Mouse (Mus musculus): Measurements from ENCODE around the gene Dda1. TPM values are rescaled to one million over a fixed set of nuclear protein-coding genes. Genes with fewer than 3 reads are reported as not detected.

Dda1 gene
- total and polyA plus RNA-seq, 3 experiments = 30.4 to 51.8 (median 31.8) TPM

GRCm38 (mm10) chr8:71505979-71506378, 37.0 kb downstream of the Dda1 start:
- Histone ChIP-seq H3K79me2 (replicated peaks; ENCODE audit: control insufficient read depth, insufficient read depth, low read length) (no peaks in the 10 kb centered on the region), H3K4me1 (ENCODE audit: control insufficient read depth, insufficient read depth, low read length) (peaks cover 2% of the 10 kb centered on the region; the same call in 1 of the 2 replicates), H3K36me3 (ENCODE audit: control insufficient read depth, insufficient read depth, low read length) (no peaks in the 10 kb centered on the region), H3K4me3 (no peak overlapping the region), H3K27ac (no peak overlapping the region), H3K27me3 (ENCODE audit: control insufficient read depth, insufficient read depth, low read length) (no peaks in the 10 kb centered on the region), H3K9ac (ENCODE audit: low read depth, low read length) (no peak overlapping the region)
- TF ChIP-seq POLR2A (IDR thresholded peaks at IDR 0.05; ENCODE audit: insufficient read depth, low read depth, low read length) = no peak
- TF ChIP-seq CTCF (IDR thresholded peaks at IDR 0.05) = no peak
- TF ChIP-seq EP300 (IDR thresholded peaks at IDR 0.05; ENCODE audit: insufficient read depth, low read depth, low read length) = no peak
- peak; percentile 61 to 74 for DNase-seq
- 44% methylated on average over 4 of the region's 4 CpGs for WGBS
- intact Hi-C loops (cut with DNase I) = no loop called here

- H3K4me1 ChIP-seq (ENCODE audit: control insufficient read depth, insufficient read depth, low read length) = peaks cover 2% of the 10 kb centered on the region; the same call in 1 of the 2 replicates
- H3K79me2 ChIP-seq (replicated peaks; ENCODE audit: control insufficient read depth, insufficient read depth, low read length) = no peaks in the 10 kb centered on the region
- peak; percentile 83 to 90 for DNase-seq
- no peaks in the 10 kb centered on the region for H3K36me3 ChIP-seq (ENCODE audit: control insufficient read depth, insufficient read depth, low read length)
- TF ChIP-seq CTCF (IDR thresholded peaks at IDR 0.05) (no peak), POLR2A (IDR thresholded peaks at IDR 0.05; ENCODE audit: insufficient read depth, low read depth, low read length) (no peak), EP300 (IDR thresholded peaks at IDR 0.05; ENCODE audit: insufficient read depth, low read depth, low read length) (no peak)
- intact Hi-C loops (cut with DNase I) = loop anchor here (1.0 kb wide), 1 partner anchor 10 kb away; no protein-coding TSS in a partner anchor
- H3K27me3 ChIP-seq (ENCODE audit: control insufficient read depth, insufficient read depth, low read length) = no peaks in the 10 kb centered on the region
- H3K27ac ChIP-seq = peak overlapping the region; percentile 45
- H3K9ac ChIP-seq (ENCODE audit: low read depth, low read length) = peak overlapping the region; percentile 42
- peak overlapping the region; percentile 53 for H3K4me3 ChIP-seq
- under 1% methylated on average over 61 of the region's 61 CpGs for WGBS
Observed at GRCm38 (mm10) chr8:71507589-71508104, 38.6 kb downstream of the Dda1 start.

- Histone ChIP-seq H3K4me3 (no peak overlapping the region), H3K4me1 (ENCODE audit: control insufficient read depth, insufficient read depth, low read length) (peaks cover 2% of the 10 kb centered on the region; the same call in 1 of the 2 replicates), H3K9ac (ENCODE audit: low read depth, low read length) (no peak overlapping the region), H3K36me3 (ENCODE audit: control insufficient read depth, insufficient read depth, low read length) (no peaks in the 10 kb centered on the region), H3K27ac (no peak overlapping the region), H3K79me2 (replicated peaks; ENCODE audit: control insufficient read depth, insufficient read depth, low read length) (no peaks in the 10 kb centered on the region), H3K27me3 (ENCODE audit: control insufficient read depth, insufficient read depth, low read length) (no peaks in the 10 kb centered on the region; the same call in 1 of the 2 replicates)
- TF ChIP-seq EP300 (IDR thresholded peaks at IDR 0.05; ENCODE audit: insufficient read depth, low read depth, low read length) (no peak), POLR2A (IDR thresholded peaks at IDR 0.05; ENCODE audit: insufficient read depth, low read depth, low read length) (no peak), CTCF (IDR thresholded peaks at IDR 0.05) (no peak)
- no peak for DNase-seq
- 70% methylated on average over 2 of the region's 2 CpGs for WGBS
- intact Hi-C loops (cut with DNase I) = no loop called here
Observed at GRCm38 (mm10) chr8:71509316-71509715, 40.3 kb downstream of the Dda1 start.

GRCm38 (mm10) chr8:71511644-71512043, 42.6 kb downstream of the Dda1 start, which contains the start of gene Plvap:
TSS of gene Plvap (minus strand) at chr8:71511752.
- intact Hi-C loops (cut with DNase I) = no loop called here
- H3K27ac ChIP-seq = no peak within 1 kb of the TSS
- H3K27me3 ChIP-seq (ENCODE audit: control insufficient read depth, insufficient read depth, low read length) = no peaks in the 10 kb centered on the region; the same call in 1 of the 2 replicates
- H3K79me2 ChIP-seq (replicated peaks; ENCODE audit: control insufficient read depth, insufficient read depth, low read length) = no peaks in the 10 kb centered on the region
- no peaks in the 10 kb centered on the region for H3K36me3 ChIP-seq (ENCODE audit: control insufficient read depth, insufficient read depth, low read length)
- H3K4me1 ChIP-seq (ENCODE audit: control insufficient read depth, insufficient read depth, low read length) = peaks cover 2% of the 10 kb centered on the region; the same call in 1 of the 2 replicates
- no peak within 1 kb of the TSS for H3K9ac ChIP-seq (ENCODE audit: low read depth, low read length)
- H3K4me3 ChIP-seq = no peak within 1 kb of the TSS
- no peak for TF ChIP-seq CTCF (IDR thresholded peaks at IDR 0.05)
- no peak for TF ChIP-seq EP300 (IDR thresholded peaks at IDR 0.05; ENCODE audit: insufficient read depth, low read depth, low read length)
- TF ChIP-seq POLR2A (IDR thresholded peaks at IDR 0.05; ENCODE audit: insufficient read depth, low read depth, low read length) = no peak
- peak in 1 of 2 experiments; percentile 31 for DNase-seq
- 24% methylated on average over 14 of the region's 14 CpGs for WGBS

- no peak for DNase-seq
- Histone ChIP-seq H3K4me1 (ENCODE audit: control insufficient read depth, insufficient read depth, low read length) (no peaks in the 10 kb centered on the region), H3K9ac (ENCODE audit: low read depth, low read length) (no peak overlapping the region), H3K27ac (no peak overlapping the region), H3K4me3 (no peak overlapping the region), H3K36me3 (ENCODE audit: control insufficient read depth, insufficient read depth, low read length) (no peaks in the 10 kb centered on the region), H3K27me3 (ENCODE audit: control insufficient read depth, insufficient read depth, low read length) (no peaks in the 10 kb centered on the region; the same call in 1 of the 2 replicates), H3K79me2 (replicated peaks; ENCODE audit: control insufficient read depth, insufficient read depth, low read length) (no peaks in the 10 kb centered on the region)
- 45% methylated on average over 15 of the region's 15 CpGs for WGBS
- TF ChIP-seq EP300 (IDR thresholded peaks at IDR 0.05; ENCODE audit: insufficient read depth, low read depth, low read length) (no peak), CTCF (IDR thresholded peaks at IDR 0.05) (peak; percentile 40)
- intact Hi-C loops (cut with DNase I) = no loop called here
Observed at GRCm38 (mm10) chr8:71513018-71513754, 44.2 kb downstream of the Dda1 start.

GRCm38 (mm10) chr8:71515043-71515442, 46.0 kb downstream of the Dda1 start:
- H3K4me3 ChIP-seq = no peak overlapping the region

More at GRCm38 (mm10) chr8:71515043-71515442, 46.0 kb downstream of the Dda1 start:
- intact Hi-C loops (cut with DNase I) = no loop called here
- Histone ChIP-seq H3K4me1 (ENCODE audit: control insufficient read depth, insufficient read depth, low read length) (no peaks in the 10 kb centered on the region), H3K36me3 (ENCODE audit: control insufficient read depth, insufficient read depth, low read length) (no peaks in the 10 kb centered on the region), H3K9ac (ENCODE audit: low read depth, low read length) (no peak overlapping the region), H3K79me2 (replicated peaks; ENCODE audit: control insufficient read depth, insufficient read depth, low read length) (no peaks in the 10 kb centered on the region), H3K27ac (no peak overlapping the region), H3K27me3 (ENCODE audit: control insufficient read depth, insufficient read depth, low read length) (no peaks in the 10 kb centered on the region; the same call in 1 of the 2 replicates)
- DNase-seq = no peak
- TF ChIP-seq CTCF (IDR thresholded peaks at IDR 0.05) = peak; percentile 21
- TF ChIP-seq EP300 (IDR thresholded peaks at IDR 0.05; ENCODE audit: insufficient read depth, low read depth, low read length) = no peak
- TF ChIP-seq POLR2A (IDR thresholded peaks at IDR 0.05; ENCODE audit: insufficient read depth, low read depth, low read length) = no peak
- WGBS = 83% methylated on average over 5 of the region's 5 CpGs
